Mouse (Mus musculus): Measurements from ENCODE around the gene Wipf3.

DNA sequence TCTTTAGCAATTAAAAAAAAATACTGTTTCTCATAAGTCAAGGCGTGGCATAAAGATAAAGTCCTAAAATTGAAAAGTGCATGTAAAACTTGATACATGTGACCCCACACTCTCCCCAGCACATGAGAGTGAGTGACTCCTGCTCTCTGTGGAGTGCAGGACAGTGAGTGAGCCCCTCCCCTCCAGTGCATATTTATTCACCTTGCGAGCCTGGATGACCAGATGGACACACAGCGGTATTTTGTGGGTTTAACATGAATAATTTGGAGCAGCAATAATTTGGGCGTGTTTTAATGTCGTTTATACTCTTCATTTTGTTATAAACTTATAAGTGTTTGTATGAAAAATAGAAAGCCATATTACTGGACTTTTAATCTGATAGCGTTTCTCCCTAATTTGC lies 11.3 kb downstream of the Wipf3 start:
- TF ChIP-seq CTCF (IDR thresholded peaks at IDR 0.05; ENCODE audit: extremely low read depth, insufficient read length, insufficient replicate concordance, low read depth, low read length): no peak
- TF ChIP-seq POLR2A (IDR thresholded peaks at IDR 0.05; ENCODE audit: low read depth, low read length): no peak

Measured in small intestine, adult 2 months (tissue).